Mouse (Mus musculus): ENCODE measurements at regions not wholly inside any gene's neighbourhood (a gene's known extent, or its start where the extent isn't known, plus 50 kb on each side); places are given as distances from the start of the nearest gene placed in this dataset.
"Not testable (repeated sequence)": the region's sequence is repeated elsewhere in the genome, so short reads cannot be mapped to it uniquely, and the experiment has no call there.

GRCm38 (mm10) chr5:42884251-42884650 is 348.7 kb upstream of the Cpeb2 start:
- DNase-seq: no peak

GRCm38 (mm10) chr5:42891890-42892289 is 341.1 kb upstream of the Cpeb2 start:
- DNase-seq: no peak

GRCm38 (mm10) chr5:42906136-42906535 is 326.8 kb upstream of the Cpeb2 start:
- no peak for DNase-seq

GRCm38 (mm10) chr5:42919328-42919727 is 313.6 kb upstream of the Cpeb2 start:
- no peak for DNase-seq

GRCm38 (mm10) chr5:42932106-42932505 is 300.9 kb upstream of the Cpeb2 start:
- no peak for DNase-seq

- DNase-seq: no peak
These were observed 273.6 kb upstream of the Cpeb2 start for GRCm38 (mm10) chr5:42959296-42959862.

GRCm38 (mm10) chr5:42966952-42967351 is 266.0 kb upstream of the Cpeb2 start:
- DNase-seq: not testable (repeated sequence)

GRCm38 (mm10) chr5:42969209-42969608 is 263.8 kb upstream of the Cpeb2 start:
- no peak for DNase-seq

- no peak for DNase-seq
These were observed 263.3 kb upstream of the Cpeb2 start for GRCm38 (mm10) chr5:42969621-42970020.

GRCm38 (mm10) chr5:42977108-42977507 is 255.9 kb upstream of the Cpeb2 start:
- DNase-seq: no peak

GRCm38 (mm10) chr5:42980946-42981650 is 251.9 kb upstream of the Cpeb2 start:
- DNase-seq: no peak

GRCm38 (mm10) chr5:42986203-42986602 is 246.8 kb upstream of the Cpeb2 start:
- no peak for DNase-seq

GRCm38 (mm10) chr5:42987710-42988466 is 245.1 kb upstream of the Cpeb2 start:
- DNase-seq: no peak

GRCm38 (mm10) chr5:42989287-42989686 is 243.7 kb upstream of the Cpeb2 start:
- no peak for DNase-seq

GRCm38 (mm10) chr5:43024006-43024593 is 208.9 kb upstream of the Cpeb2 start:
- DNase-seq: no peak

- DNase-seq: no peak
These were observed 201.7 kb upstream of the Cpeb2 start for GRCm38 (mm10) chr5:43031285-43031684.

GRCm38 (mm10) chr5:43031916-43032315 is 201.1 kb upstream of the Cpeb2 start:
- DNase-seq: no peak

GRCm38 (mm10) chr5:43034421-43034820 is 198.5 kb upstream of the Cpeb2 start:
- DNase-seq: no peak

- DNase-seq: peak in 1 of 2 experiments; percentile 2
These were observed 195.4 kb upstream of the Cpeb2 start for GRCm38 (mm10) chr5:43037592-43037991.

GRCm38 (mm10) chr5:43039525-43039924 is 193.4 kb upstream of the Cpeb2 start:
- DNase-seq: no peak

- DNase-seq: no peak
These were observed 190.4 kb upstream of the Cpeb2 start for GRCm38 (mm10) chr5:43042585-43042984.

- no peak for DNase-seq
These were observed 187.1 kb upstream of the Cpeb2 start for GRCm38 (mm10) chr5:43045860-43046259.

- no peak for DNase-seq
These were observed 185.7 kb upstream of the Cpeb2 start for GRCm38 (mm10) chr5:43047316-43047715.

Data from spleen, adult 18-20 months (tissue).